Mouse (Mus musculus) heart, embryonic 12.5 days (tissue): ENCODE data around the gene Tecpr2. TPM values are rescaled to one million over a fixed set of nuclear protein-coding genes. Genes with fewer than 3 reads are reported as not detected.

Source experiments
- ATAC-seq: fragments of 200-750 bp; cut with Nextera tagmentation; 2 replicates; pipeline ENCODE4 v1.8.0; 2017; ENCODE audit warnings: moderate TSS enrichment, moderate library complexity; ENCODE audit not compliant: insufficient number of reproducible peaks, low FRiP score
- H3K27ac ChIP-seq: fragments of 300-500 bp; sonication (generic); 2 replicates; pipeline ENCODE4 v1.5.1; 2016; ENCODE audit warnings: mild to moderate bottlenecking, moderate library complexity; ENCODE audit not compliant: poor library complexity, severe bottlenecking
- H3K27me3 ChIP-seq: fragments of 300-500 bp; sonication (generic); replicated peaks from 2 replicates; pipeline ENCODE4 v1.6.1; 2016; ENCODE audit warnings: mild to moderate bottlenecking, moderate library complexity
- H3K36me3 ChIP-seq: fragments of 300-500 bp; sonication (generic); 2 replicates; pipeline ENCODE4 v1.6.1; 2016; ENCODE audit warnings: mild to moderate bottlenecking, moderate library complexity
- H3K4me1 ChIP-seq: fragments of 300-500 bp; sonication (generic); replicated peaks from 2 replicates; pipeline ENCODE4 v1.6.1; 2016; ENCODE audit warnings: mild to moderate bottlenecking
- H3K4me2 ChIP-seq: fragments of 300-500 bp; sonication (generic); 2 replicates; pipeline ENCODE4 v1.6.1; 2016; ENCODE audit warnings: mild to moderate bottlenecking, moderate library complexity
- H3K4me3 ChIP-seq: fragments of 300-500 bp; sonication (generic); 2 replicates; pipeline ENCODE4 v1.5.1; 2016; ENCODE audit warnings: mild to moderate bottlenecking
- H3K9ac ChIP-seq: fragments of 300-500 bp; sonication (generic); 2 replicates; pipeline ENCODE4 v1.6.1; 2016; ENCODE audit warnings: mild to moderate bottlenecking, moderate library complexity
- H3K9me3 ChIP-seq: fragments of 300-500 bp; sonication (generic); replicated peaks from 2 replicates; pipeline ENCODE4 v1.6.1; 2016; ENCODE audit warnings: mild to moderate bottlenecking, moderate library complexity
- WGBS: fragments of 180-500 bp; shearing (Covaris S2); methylation state at CpG from one replicate; pipeline ENCODE4 v1.1.7; 2016; 5-methylcytosine and 5-hydroxymethylcytosine counted together
- polyA plus RNA-seq: library from polyadenylated mRNA; unstranded; fragments of >200 nt; fragmentation: Nextera tagmentation; extraction: Ambion mirVana; gene quantifications from 2 replicates; pipeline ENCODE4 v1.2.1, GENCODE M21; 2016

Tecpr2 gene
- polyA plus RNA-seq, 1 experiment from 2014 or later = 3.8 TPM

- H3K4me3 ChIP-seq = no peak overlapping the region
- WGBS = 77% methylated on average over 4 of the region's 4 CpGs
- H3K4me1 ChIP-seq = no peaks in the 10 kb centered on the region
- peaks cover 90% of the 10 kb centered on the region for H3K36me3 ChIP-seq
- no peaks in the 10 kb centered on the region for H3K27me3 ChIP-seq
- H3K27ac ChIP-seq = no peak overlapping the region
- no peak for ATAC-seq
- no peak overlapping the region for H3K9ac ChIP-seq
- H3K4me2 ChIP-seq = no peak overlapping the region
- H3K9me3 ChIP-seq = no peaks in the 10 kb centered on the region
Measured at GRCm38 (mm10) chr12:110870107-110870506, 19.0 kb upstream of the Tecpr2 start.

GRCm38 (mm10) chr12:110871247-110871646, 17.8 kb upstream of the Tecpr2 start:
- H3K4me1 ChIP-seq = no peaks in the 10 kb centered on the region
- H3K36me3 ChIP-seq = peaks cover 92% of the 10 kb centered on the region
- no peak overlapping the region for H3K27ac ChIP-seq
- no peaks in the 10 kb centered on the region for H3K9me3 ChIP-seq
- H3K27me3 ChIP-seq = no peaks in the 10 kb centered on the region
- no peak overlapping the region for H3K9ac ChIP-seq
- H3K4me3 ChIP-seq = no peak overlapping the region
- 84% methylated on average over 5 of the region's 5 CpGs for WGBS
- no peak overlapping the region for H3K4me2 ChIP-seq
- ATAC-seq = no peak

- Histone ChIP-seq H3K4me3 (no peak overlapping the region), H3K27ac (no peak overlapping the region), H3K9me3 (no peaks in the 10 kb centered on the region), H3K9ac (no peak overlapping the region), H3K4me2 (no peak overlapping the region), H3K27me3 (no peaks in the 10 kb centered on the region), H3K36me3 (peaks cover 89% of the 10 kb centered on the region), H3K4me1 (no peaks in the 10 kb centered on the region)
- whole genome bisulfite sequencing = 84% methylated on average over 2 of the region's 2 CpGs
- ATAC-seq = no peak
Measured at GRCm38 (mm10) chr12:110875351-110875750, 13.7 kb upstream of the Tecpr2 start.

- Histone ChIP-seq H3K27me3 (no peaks in the 10 kb centered on the region), H3K4me2 (no peak overlapping the region), H3K4me1 (no peaks in the 10 kb centered on the region), H3K4me3 (no peak overlapping the region), H3K9me3 (no peaks in the 10 kb centered on the region), H3K27ac (no peak overlapping the region), H3K36me3 (peaks cover 53% of the 10 kb centered on the region), H3K9ac (no peak overlapping the region)
- ATAC-seq = no peak
- 85% methylated on average over 7 of the region's 7 CpGs for WGBS
Measured at GRCm38 (mm10) chr12:110882291-110882690, 6.8 kb upstream of the Tecpr2 start.

GRCm38 (mm10) chr12:110885251-110885650, 3.8 kb upstream of the Tecpr2 start:
- Histone ChIP-seq H3K4me3 (no peak overlapping the region), H3K36me3 (peaks cover 30% of the 10 kb centered on the region), H3K9me3 (no peaks in the 10 kb centered on the region), H3K27ac (no peak overlapping the region), H3K4me1 (peaks cover 16% of the 10 kb centered on the region), H3K27me3 (no peaks in the 10 kb centered on the region), H3K4me2 (no peak overlapping the region), H3K9ac (no peak overlapping the region)
- ATAC-seq = no peak
- WGBS = 98% methylated on average over 2 of the region's 2 CpGs

- peak overlapping the region; percentile 91 for H3K4me2 ChIP-seq
- H3K4me3 ChIP-seq = peak overlapping the region; percentile 97
- 36% methylated on average over 12 of the region's 12 CpGs for WGBS
- H3K27me3 ChIP-seq = no peaks in the 10 kb centered on the region
- no peak for ATAC-seq
- H3K9me3 ChIP-seq = no peaks in the 10 kb centered on the region
- peak overlapping the region; percentile 92 for H3K9ac ChIP-seq
- H3K27ac ChIP-seq = no peak overlapping the region
- peaks cover 7% of the 10 kb centered on the region for H3K36me3 ChIP-seq
- H3K4me1 ChIP-seq = peaks cover 21% of the 10 kb centered on the region
Measured at GRCm38 (mm10) chr12:110888106-110888505, 958 bp upstream of the Tecpr2 start.

GRCm38 (mm10) chr12:110888606-110889005, 458 bp upstream of the Tecpr2 start:
- Histone ChIP-seq H3K9ac (peak overlapping the region; percentile 92), H3K36me3 (peaks cover 2% of the 10 kb centered on the region), H3K4me2 (peak overlapping the region; percentile 91), H3K27ac (no peak overlapping the region), H3K9me3 (no peaks in the 10 kb centered on the region), H3K4me3 (peak overlapping the region; percentile 97), H3K4me1 (peaks cover 21% of the 10 kb centered on the region), H3K27me3 (no peaks in the 10 kb centered on the region)
- WGBS = under 1% methylated on average over 25 of the region's 25 CpGs
- ATAC-seq = peak; percentile 27; the same call in 1 of the 2 replicates

- no peak overlapping the region for H3K4me3 ChIP-seq
- ATAC-seq = no peak
Measured at GRCm38 (mm10) chr12:110891887-110892286, 2.8 kb downstream of the Tecpr2 start.

GRCm38 (mm10) chr12:110902106-110902505, 13.0 kb downstream of the Tecpr2 start:
- no peak overlapping the region for H3K9ac ChIP-seq
- H3K4me1 ChIP-seq = no peaks in the 10 kb centered on the region
- no peaks in the 10 kb centered on the region for H3K9me3 ChIP-seq
- no peak for ATAC-seq
- no peaks in the 10 kb centered on the region for H3K27me3 ChIP-seq
- peaks cover 8% of the 10 kb centered on the region for H3K36me3 ChIP-seq
- no peak overlapping the region for H3K27ac ChIP-seq
- H3K4me2 ChIP-seq = no peak overlapping the region
- H3K4me3 ChIP-seq = no peak overlapping the region
- WGBS = 80% methylated on average over 4 of the region's 4 CpGs

More at GRCm38 (mm10) chr12:110891887-110892286, 2.8 kb downstream of the Tecpr2 start:
- Histone ChIP-seq H3K27ac (no peak overlapping the region), H3K9me3 (no peaks in the 10 kb centered on the region), H3K27me3 (no peaks in the 10 kb centered on the region), H3K4me1 (peaks cover 21% of the 10 kb centered on the region), H3K36me3 (0 out of 2 replicates have a peak, but pooled peaks cover 3% of the 10 kb centered on the region), H3K4me2 (no peak overlapping the region), H3K9ac (no peak overlapping the region)
- WGBS = 88% methylated on average over 1 of the region's 1 CpGs

GRCm38 (mm10) chr12:110903536-110903935, 14.5 kb downstream of the Tecpr2 start:
- no peak overlapping the region for H3K4me2 ChIP-seq
- H3K27me3 ChIP-seq = no peaks in the 10 kb centered on the region
- H3K27ac ChIP-seq = no peak overlapping the region
- H3K9ac ChIP-seq = no peak overlapping the region
- H3K4me3 ChIP-seq = no peak overlapping the region
- H3K4me1 ChIP-seq = no peaks in the 10 kb centered on the region
- 80% methylated on average over 2 of the region's 2 CpGs for WGBS
- H3K36me3 ChIP-seq = peaks cover 8% of the 10 kb centered on the region
- no peak for ATAC-seq
- no peaks in the 10 kb centered on the region for H3K9me3 ChIP-seq

- Histone ChIP-seq H3K4me3 (no peak overlapping the region), H3K27ac (no peak overlapping the region), H3K36me3 (peaks cover 8% of the 10 kb centered on the region), H3K4me2 (no peak overlapping the region), H3K9ac (no peak overlapping the region), H3K27me3 (no peaks in the 10 kb centered on the region), H3K4me1 (no peaks in the 10 kb centered on the region), H3K9me3 (no peaks in the 10 kb centered on the region)
- 58% methylated on average over 3 of the region's 3 CpGs for WGBS
- ATAC-seq = no peak
Measured at GRCm38 (mm10) chr12:110907845-110908244, 18.8 kb downstream of the Tecpr2 start.

GRCm38 (mm10) chr12:110909962-110910361, 20.9 kb downstream of the Tecpr2 start:
- 87% methylated on average over 2 of the region's 2 CpGs for WGBS
- Histone ChIP-seq H3K27ac (no peak overlapping the region), H3K36me3 (peaks cover 4% of the 10 kb centered on the region), H3K4me3 (no peak overlapping the region), H3K4me1 (no peaks in the 10 kb centered on the region), H3K27me3 (no peaks in the 10 kb centered on the region), H3K9ac (no peak overlapping the region), H3K9me3 (no peaks in the 10 kb centered on the region), H3K4me2 (no peak overlapping the region)
- ATAC-seq = no peak
